Mouse (Mus musculus): ENCODE results near the gene Rpgr.

DNA sequence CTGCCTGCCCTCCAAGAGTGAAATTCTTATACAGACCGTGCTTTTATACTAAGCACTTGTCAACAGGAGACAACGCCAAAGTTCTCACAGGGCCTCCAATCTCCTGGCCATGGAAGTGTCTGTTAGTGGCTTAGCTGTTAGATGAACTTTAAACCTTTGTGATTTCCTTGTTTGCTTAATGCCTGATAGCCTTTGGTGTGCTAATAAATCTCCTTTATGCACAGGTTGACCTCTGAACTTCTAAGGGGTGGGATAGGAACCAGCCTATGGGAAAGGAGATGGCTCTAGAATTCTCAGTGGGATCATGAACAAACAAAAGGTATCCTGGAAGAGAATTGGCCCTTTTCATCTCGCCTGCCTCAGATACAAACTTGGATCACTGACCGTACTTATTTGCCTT, 22.8 kb upstream of the Rpgr start:
- TF ChIP-seq POLR2A (IDR thresholded peaks at IDR 0.05; ENCODE audit: insufficient read length, low read depth) = no peak
- no peak for TF ChIP-seq POLR2AphosphoS2 (IDR thresholded peaks at IDR 0.05; ENCODE audit: insufficient read length, low read depth)
- no peak for TF ChIP-seq USF1 (IDR thresholded peaks at IDR 0.05; ENCODE audit: low read depth)
- TF ChIP-seq MAX (IDR thresholded peaks at IDR 0.05; ENCODE audit: low read depth) = no peak
- no peak for TF ChIP-seq CEBPB (IDR thresholded peaks at IDR 0.05; ENCODE audit: insufficient read depth, poor library complexity, severe bottlenecking)
- no peak for TF ChIP-seq TCF12 (IDR thresholded peaks at IDR 0.05; ENCODE audit: insufficient read depth, poor library complexity, severe bottlenecking)
- no peak for TF ChIP-seq MYOG (IDR thresholded peaks at IDR 0.05; ENCODE audit: control insufficient read depth in 1 of 3, insufficient read depth in 1 of 3, insufficient read length in 2 of 3, low read depth in 2 of 3)
- no peak for TF ChIP-seq E2F4 (IDR thresholded peaks at IDR 0.05; ENCODE audit: insufficient read depth)
- no peak for TF ChIP-seq MYOD1 (IDR thresholded peaks at IDR 0.05; ENCODE audit: control insufficient read depth in 1 of 3, insufficient read length in 2 of 3, low read depth in 2 of 3)
- TF ChIP-seq TCF3 (IDR thresholded peaks at IDR 0.05; ENCODE audit: insufficient read length, low read depth) = no peak
- TF ChIP-seq REST (IDR thresholded peaks at IDR 0.05; ENCODE audit: insufficient read depth, insufficient read length) = no peak

Measured in myocyte (in vitro differentiated cells).